Mouse (Mus musculus): ENCODE data around the gene Gtf2h1.
"Not testable (repeated sequence)": the region's sequence is repeated elsewhere in the genome, so short reads cannot be mapped to it uniquely, and the experiment has no call there.

Gtf2h1 gene

DNA sequence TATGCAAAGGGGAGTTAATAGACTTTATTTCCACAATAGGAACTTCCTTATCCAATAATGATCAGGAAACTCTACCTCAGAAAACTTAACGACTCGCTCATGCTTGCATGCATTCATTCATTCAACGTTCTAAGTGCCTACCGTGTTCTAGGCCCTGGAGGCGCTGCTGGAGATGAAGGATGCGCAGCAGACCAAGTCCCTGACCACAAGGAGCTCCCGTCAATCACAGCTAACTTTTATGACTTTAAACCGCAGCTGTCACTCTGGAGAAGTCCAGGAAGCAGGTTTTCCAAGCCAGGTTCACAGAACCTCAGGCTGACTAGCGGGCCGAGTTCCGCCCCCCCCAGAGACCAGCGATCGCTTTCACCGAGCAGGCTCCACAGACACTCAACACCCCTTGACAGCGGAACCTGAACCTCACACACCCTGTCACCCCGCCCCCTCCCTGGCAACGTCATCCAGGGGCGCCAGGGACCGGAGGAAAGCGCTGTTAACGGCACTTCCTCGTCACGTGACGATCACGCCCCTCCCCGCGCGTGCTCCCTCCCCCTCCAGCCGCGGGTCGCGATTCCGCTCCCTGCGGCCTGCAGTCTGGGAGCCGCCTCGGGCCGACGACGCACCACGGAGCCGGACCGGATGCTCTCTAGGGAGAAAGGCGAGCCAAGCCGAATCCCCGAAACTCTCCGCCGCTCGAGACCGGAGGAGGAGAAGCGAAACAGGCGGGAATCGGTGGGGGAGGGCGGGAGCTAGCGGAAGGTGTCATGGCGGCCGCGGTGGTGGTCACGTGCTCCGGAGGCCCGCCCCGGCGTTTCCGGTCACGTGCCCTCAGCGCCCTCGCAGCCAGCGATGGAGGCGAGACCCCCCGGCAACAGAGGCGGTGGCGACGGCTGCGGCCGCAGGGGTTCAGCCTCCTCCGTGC, at the start of gene Gtf2h1, which contains the start of gene Hps5:
Gene Gtf2h1, plus strand, starts transcription at position 817 of the 919 bp plus-strand sequence.
Gene Hps5, minus strand, starts transcription at position 778 of the 919 bp plus-strand sequence.
- DNase-seq (ENCODE audit: low spot score): peak; percentile 95

DNA sequence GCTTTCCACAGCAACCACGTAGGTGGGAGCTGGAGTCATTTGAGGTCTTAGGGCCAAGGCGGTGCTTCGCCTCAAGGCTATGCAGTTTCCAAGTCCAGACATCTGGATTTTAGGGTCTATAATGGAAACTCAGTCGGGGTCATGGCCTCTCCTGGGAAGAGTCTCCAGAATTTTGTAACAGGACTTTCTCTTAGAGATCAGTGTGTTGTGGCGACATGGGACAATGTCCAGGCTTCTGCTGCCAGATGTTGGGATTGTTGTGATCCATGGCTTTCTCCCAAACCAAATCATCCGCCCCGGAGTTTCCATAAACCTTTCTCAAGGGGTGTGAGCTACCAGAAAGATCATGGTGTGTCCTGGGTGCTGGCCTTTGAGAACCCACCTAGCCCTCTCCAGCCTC, 49.5 kb upstream of the Gtf2h1 start:
- no peak for DNase-seq (ENCODE audit: low spot score)

DNA sequence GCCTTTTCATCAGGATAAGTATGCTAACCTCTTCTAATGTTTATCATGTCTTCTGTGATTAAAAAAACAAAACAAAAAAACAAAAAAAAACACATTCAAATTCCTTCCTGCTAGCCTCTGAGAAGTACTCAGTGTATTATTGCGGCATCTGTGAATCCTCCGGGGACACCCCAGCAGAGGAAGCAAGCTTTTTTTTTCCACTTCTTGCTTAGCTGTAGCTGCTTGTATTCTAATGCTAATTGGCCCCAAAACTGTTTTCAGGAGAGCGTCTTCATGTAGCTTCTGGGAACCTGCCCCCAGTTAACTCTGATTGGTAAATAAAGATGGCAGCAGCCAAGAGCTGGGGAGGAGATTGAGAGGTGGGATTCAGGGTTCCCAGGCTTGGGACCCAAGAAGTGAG, 47.4 kb upstream of the Gtf2h1 start:
- no peak for DNase-seq (ENCODE audit: low spot score)

DNA sequence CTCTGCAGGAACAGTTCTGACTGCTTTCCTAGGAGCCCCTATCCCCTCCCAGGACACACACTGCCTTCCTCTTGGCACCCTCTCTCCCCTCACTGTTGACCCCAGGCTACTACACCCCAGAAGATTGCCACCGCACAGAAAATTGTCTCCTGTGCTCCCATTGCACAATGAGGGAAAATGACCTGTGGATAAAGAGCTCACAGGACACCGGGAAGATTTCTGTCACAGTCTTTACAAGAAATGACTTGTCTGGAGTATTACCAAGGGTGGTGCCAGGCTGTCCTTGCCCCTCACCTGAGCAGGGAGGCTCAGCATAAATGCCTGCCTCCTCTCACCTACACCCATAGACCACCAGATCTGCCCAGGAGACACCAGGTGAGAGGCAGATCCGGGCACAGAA, 44.4 kb upstream of the Gtf2h1 start, which contains the start of gene Saa2:
Gene Saa2, plus strand, starts transcription at position 301 of the 400 bp plus-strand sequence.
- no peak for DNase-seq (ENCODE audit: low spot score)

DNA sequence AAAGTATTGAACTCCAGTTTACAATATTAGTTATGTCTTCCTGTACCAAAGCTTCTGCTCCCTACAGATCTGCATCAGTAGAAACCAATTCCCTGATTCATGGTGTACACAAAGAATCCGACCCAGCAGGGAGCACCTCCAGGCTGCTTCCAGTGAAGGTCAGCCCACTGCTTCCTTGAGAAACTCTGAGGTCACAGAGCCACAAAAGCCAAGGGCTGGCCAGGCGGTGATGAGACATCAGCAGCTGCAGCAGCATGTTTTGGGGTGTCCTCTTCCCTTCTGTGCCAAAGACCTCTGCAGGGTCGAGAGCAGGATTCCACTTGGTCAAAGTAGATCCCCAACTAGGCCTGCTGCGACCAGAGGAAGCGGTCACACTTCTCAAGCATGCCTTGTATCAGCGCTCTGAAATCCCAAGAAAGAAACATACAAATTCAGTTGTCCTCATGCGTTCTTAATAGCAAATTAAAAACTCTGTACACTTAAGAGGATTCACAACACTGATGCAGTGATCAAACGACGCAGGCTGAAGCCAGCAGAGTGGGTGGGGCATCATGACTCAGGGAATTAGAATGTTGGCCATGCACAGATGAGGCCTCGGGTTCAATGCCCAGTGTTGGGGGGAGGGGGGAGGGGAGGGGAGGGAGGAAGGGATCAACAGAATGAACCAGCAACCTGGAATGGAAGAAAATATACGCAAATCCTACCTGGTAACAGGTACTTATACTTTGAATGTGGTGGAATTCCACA, 34.7 kb upstream of the Gtf2h1 start:
- no peak for DNase-seq (ENCODE audit: low spot score)

DNA sequence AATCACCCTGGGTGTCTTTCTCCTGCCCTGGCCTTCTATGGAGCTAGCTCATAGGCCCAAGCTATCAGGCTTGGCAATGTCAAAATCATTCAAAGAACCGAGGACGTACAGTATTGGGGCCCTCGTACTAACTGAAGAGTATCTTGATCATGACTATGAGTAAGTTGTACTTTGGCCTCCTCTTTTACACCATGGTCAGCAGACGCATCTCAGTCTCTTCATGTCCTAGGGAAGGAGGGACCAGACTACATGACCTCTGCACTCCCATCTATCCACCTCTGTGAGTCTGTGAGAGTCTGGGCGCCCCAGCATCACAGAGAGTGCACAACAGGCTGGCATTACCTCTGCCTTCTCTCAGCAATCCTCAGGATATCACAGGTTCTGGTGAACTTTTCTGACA, 33.3 kb upstream of the Gtf2h1 start:
- no peak for DNase-seq (ENCODE audit: low spot score)

DNA sequence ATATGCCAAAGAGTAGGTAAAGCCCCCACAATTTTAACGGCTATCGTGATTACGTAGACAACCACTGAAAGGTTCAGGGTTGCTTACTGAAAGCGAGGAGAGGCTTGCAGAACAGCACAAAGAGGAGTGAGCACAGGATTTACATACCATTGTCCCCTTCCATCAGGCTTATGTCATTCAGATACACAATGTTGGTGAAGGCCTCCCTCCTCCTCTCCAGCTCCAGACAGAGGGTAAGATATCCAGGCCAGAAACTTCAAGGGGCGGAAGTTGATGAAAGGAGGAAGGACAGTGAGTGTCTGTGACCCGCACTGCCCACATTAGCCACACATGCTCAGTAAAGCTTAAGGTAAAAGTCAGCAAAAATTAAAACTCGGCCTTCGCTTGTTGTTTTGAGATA, 31.2 kb upstream of the Gtf2h1 start:
- DNase-seq (ENCODE audit: low spot score): no peak

DNA sequence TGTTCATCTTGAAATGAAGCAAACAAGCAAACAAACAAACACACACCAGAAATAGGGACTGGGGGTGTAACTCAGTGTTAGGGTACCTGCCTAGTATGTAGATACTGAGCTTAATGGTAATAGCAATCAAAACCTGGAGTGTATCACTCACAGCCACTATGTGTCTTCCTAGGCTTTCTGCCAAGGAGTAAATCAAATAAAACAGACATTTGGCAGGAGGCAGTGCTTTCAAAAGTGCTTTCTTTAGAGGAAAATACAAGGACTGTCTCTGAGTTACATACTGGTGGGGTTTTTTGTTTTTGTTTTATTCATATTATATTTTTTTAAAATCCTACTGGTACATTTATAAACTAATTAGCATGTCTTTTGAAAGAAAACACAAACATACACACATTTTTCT, 28.5 kb upstream of the Gtf2h1 start:
- DNase-seq (ENCODE audit: low spot score): no peak

DNA sequence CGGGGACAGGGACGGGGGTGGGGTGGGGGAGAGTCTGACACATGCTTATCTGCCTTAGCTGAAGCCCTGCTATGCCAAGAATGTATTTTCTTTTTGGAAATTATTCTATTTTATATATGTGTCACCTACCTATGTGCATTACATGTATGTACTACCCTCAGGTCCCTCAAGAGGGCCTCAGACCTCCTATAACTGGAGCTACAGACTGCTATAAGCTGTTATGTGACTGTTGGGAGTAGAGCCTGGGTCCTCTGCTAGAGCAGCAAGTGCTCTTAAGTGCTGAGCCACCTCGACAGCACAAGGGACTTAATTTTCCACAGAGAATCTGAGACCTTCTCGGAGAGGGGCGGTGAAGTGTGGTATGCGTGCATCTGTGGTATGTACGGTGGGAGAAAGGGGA, 27.5 kb upstream of the Gtf2h1 start:
- DNase-seq (ENCODE audit: low spot score): no peak

DNA sequence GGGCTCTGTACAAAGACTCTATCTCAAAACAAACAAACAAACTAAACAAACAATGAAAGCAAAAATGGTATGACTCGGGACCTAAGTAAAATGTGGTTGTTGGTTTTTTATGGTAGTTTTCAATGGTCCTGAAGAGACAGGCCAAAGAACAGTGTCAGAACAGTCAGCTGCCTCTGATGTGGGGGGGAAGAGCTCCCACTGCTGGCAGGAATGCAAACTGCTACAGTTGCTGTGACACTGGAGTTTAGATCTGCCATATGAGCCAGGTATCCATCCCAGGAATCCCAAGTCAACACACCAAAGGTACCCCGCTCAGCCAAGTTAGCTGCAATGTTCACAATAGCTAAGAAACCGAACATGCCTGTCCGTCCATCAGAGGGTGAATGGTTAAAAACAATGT, 25.2 kb upstream of the Gtf2h1 start:
- DNase-seq (ENCODE audit: low spot score): peak; percentile 87

DNA sequence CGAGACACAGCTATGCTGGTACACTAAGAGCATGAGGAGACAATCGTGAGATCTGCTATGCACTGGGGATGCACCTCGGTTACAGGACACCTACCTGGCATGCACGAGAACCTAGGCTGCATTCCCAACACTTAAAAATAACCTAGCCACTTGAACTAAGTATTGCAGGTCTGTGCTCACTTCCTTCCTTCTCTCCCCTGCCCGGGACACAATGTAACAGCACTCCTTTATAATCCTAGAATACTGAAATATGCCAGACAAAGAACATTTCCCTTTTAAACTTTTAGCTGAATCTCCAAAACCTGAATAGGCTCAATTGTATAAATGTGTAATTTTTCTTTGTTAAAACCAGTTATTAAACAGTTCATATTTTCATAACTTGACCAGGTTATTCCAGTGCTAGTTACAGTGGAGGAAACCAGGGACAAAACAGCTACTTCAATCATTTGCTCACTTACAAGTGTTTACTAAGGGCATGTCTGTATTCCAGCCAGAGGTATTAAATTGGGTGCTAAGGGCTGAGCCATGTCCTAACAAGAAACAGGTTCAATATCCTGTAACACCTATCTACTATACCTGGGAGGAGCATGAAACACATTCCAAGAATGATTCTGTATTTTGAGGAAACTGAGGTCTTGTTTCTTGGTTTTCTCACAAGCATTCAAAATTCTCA, 6.6 kb upstream of the Gtf2h1 start:
- no peak for DNase-seq (ENCODE audit: low spot score)

DNA sequence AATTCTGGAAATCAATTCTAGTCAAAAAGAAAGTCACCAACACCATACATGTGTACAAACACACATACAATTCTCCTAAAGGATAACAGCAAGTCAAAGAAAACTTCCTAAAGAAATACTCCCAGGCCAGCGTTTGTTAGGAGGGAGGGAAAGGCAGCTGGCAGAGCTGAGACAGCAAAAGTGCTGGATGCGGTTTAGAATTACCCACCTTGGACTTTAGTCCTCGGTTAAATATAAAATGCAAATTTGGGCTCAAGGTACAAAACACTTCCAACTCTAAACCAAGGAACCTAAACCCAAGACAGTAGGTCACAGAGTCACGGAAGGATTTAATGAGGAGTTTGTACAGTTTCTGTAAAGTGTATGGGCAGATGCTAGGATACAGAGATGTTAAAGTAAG, 2.0 kb upstream of the Gtf2h1 start:
- no peak for DNase-seq (ENCODE audit: low spot score)

DNA sequence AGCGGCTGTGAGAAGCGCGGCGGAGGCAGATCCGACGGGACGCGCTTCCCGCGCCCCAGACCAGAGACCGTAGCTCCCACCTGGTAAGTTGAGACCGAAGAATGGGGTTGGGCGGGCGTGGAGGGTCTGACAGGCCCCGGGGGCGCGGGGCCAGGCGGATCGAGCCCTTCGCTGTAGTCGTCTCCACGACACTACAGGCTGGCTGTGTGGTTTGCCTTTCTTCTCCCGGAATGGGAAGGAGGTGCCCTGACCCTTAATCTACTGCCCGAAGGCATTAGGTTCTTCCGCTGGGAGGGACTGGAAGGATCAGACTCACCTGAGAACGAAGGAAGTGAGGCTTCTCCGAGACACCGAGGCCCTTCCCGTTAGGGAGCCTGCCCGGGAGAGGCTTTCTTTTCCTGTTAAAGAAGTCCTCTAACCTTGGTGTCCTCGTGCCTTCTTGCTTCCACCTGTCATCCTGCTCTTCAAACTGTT, 340 bp downstream of the Gtf2h1 start:
- no peak for DNase-seq (ENCODE audit: low spot score)

DNA sequence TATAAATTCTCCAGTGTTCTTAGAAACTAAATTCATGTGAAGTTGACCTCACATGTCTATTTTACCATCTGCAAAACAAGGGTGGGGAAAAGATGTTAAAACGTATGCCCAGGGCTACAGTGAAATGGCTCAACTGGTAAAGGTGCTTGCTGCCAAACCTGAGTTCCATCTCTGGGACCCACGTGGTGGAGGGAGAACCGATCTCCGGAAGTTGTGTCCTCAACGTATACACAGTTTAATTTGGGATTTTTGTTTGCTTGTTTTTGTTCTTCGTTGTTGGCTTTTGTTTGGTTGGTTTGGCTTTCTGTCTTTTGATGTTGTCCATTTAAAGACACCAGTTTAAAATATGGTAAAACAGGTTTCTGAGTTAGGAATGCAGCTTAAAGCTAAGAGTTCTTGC, 876 bp downstream of the Gtf2h1 start:
- no peak for DNase-seq (ENCODE audit: low spot score)

DNA sequence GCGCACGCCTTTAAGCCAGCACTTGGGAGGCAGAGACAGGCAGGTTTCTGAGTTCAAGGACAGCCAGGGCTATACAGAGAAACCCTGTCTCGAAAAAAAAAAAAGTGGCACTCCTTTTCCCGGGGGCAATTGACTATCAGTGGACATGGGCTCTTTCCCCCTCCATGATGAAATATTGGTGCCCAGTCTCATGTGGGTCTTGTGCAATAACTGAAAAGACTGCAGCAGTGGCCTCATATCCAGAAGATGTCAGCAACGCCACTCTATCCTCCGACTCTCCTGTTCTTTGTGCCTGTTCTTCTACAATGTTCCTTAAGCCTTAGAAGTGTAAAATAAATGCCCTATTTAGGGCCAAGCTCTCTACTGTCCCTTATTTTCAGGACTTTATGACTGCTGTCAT, 14.4 kb downstream of the Gtf2h1 start:
- DNase-seq (ENCODE audit: low spot score): no peak

DNA sequence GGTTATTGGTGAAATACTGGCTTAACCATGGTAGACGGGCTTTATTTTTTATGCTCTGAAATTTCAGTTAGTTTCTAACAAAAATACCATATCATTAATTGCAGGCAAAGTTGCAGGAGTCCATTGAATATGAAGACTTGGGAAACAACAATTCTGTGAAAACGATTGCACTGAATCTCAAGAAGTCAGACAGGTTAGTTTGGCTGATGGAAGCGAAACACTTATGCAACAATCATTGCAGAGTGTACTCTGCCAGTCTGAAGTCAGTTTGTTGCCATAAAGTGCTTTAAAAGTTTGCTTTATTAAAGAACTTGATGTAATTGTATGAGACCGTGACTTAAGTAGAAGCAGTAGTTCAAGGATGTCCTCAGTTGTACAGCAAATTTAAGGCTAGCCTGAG, 18.1 kb downstream of the Gtf2h1 start:
- no peak for DNase-seq (ENCODE audit: low spot score)

DNA sequence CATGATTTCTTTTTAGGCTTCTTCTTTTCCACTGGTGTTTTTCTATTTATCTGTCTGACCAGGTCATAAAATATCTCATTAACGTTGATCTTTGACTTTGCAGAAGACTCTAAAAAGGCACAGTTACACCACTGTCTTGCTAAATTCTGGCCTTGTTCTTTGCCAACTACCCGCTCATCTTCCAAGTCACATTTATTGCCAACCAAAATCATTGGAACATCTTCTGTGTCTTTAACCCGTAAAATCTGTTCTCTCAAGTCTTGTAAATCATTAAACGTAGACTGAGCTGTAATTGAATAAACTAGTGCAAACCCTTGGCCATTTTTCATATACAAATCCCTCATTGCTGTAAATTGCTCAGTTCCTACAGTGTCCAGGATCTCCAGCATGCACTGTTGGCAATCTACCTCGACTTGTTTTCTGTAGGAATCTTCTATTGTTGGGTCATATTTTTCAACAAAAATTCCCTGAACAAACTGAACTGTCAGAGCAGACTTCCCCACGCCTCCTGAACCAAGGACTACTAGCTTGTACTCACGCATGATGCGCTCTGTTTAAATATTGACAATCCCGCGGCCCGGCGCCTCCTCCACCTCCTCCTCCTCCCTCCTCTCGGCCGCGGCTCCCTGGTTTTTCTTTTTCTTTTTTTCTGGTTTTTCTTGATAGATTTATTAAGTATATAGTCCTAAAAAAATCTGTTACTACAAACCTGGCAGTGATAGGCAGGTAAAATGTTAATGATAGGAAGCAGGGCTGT, 25.2 kb downstream of the Gtf2h1 start:
- DNase-seq (ENCODE audit: low spot score): not testable (repeated sequence)

DNA sequence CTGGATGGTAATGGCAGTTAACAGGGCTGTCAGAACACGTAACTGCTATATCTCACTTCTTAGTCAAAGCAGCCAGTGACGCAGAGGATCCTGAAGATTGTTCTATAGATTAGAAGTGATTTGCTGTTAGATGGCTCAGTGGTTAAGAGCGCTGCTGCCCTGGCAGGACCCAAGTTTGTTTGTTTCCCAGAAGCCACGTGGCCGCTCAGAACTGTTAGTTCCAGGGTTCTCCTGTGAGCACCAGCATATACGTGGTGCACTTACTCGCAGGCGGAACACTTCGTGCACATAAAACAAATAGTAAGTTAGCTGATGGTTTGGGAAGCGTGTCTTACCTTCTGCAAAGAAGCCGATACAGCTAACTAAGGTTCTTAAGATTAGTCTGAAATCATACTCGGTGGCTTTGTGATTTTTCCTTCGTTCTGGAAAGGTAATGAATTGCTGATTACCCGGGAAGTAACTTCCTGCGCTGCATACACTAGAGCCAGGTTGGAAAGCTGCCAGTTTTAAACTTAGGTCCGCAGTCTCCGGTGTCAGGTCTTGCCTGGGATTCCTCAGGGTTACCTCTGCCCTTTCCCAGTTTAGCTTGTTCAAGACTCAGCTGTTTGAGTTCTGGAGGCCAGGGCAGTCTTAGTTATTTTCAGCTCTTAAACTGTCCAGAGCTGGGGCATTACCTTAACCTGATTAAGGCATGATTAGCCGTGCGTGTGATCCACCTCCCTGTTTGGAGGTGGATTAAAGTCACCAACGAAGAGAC, 31.3 kb downstream of the Gtf2h1 start:
- no peak for DNase-seq (ENCODE audit: low spot score)

DNA sequence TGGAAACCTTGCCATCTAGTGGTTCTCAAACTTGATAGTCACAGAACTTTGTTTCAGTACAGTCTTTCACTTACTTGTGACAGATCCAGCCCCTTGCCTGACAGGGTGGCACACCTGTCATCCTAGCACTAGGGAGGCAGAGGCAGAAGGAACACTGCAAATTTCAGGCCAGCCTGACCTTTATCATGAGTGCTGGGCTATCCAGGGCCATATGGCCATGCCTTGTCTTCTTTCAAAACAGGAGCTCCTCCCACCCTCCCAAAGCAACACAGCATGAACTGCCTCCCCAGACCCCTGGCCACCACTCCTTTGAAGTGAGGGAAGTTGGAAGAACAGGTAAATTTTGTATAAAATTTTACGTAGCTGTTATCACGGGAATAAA, 31.9 kb downstream of the Gtf2h1 start:
- no peak for DNase-seq (ENCODE audit: low spot score)

DNA sequence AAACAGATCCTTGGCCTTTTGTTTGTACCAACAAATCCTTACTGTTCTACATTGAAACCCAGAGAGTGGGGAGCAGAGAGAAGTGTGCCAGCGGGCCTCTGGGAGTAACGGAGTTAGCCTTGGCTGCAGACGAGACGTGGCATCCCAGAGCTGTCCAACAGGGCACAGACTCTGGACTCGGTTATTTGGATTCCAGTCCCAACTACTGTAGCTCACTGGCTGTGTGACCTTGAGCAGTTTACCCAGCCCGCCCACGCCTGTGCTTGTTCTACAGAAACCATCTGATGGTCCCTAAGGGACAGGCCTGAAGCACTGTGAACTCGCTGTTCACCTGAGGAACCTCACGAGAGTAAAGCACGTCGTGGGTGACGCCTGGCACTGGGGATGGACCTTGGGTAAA, 34.0 kb downstream of the Gtf2h1 start:
- no peak for DNase-seq (ENCODE audit: low spot score)
